Mouse (Mus musculus) testis, adult 2 months (tissue): ENCODE results near the gene Arl4a. TPM values are rescaled to one million over a fixed set of nuclear protein-coding genes. Genes with fewer than 3 reads are reported as not detected.

Source experiments
- H3K27ac ChIP-seq: fragments of 200-500 bp; 2 replicates; pipeline ENCODE4 v1.5.1; 2012; ENCODE audit warnings: low read depth, low read length; ENCODE audit not compliant: control insufficient read depth, insufficient read depth
- H3K27me3 ChIP-seq: fragments of 200-500 bp; 2 replicates; pipeline ENCODE4 v1.6.1; 2012; ENCODE audit warnings: mild to moderate bottlenecking, low read length, moderate library complexity; ENCODE audit not compliant: control insufficient read depth, insufficient read depth
- H3K36me3 ChIP-seq: fragments of 200-500 bp; 2 replicates; pipeline ENCODE4 v1.6.1; 2012; ENCODE audit warnings: mild to moderate bottlenecking, low read length; ENCODE audit not compliant: control insufficient read depth, insufficient read depth
- H3K4me1 ChIP-seq: fragments of 200-500 bp; 2 replicates; pipeline ENCODE4 v1.6.1; 2012; ENCODE audit warnings: low read length; ENCODE audit not compliant: control insufficient read depth, insufficient read depth
- H3K4me3 ChIP-seq: fragments of 200-500 bp; 2 replicates; pipeline ENCODE4 v1.5.1; 2012; ENCODE audit warnings: low read depth, mild to moderate bottlenecking, low read length, moderate library complexity, mixed read lengths; ENCODE audit not compliant: control insufficient read depth
- CTCF ChIP-seq: fragments of 200-500 bp; IDR thresholded peaks from 2 replicates; pipeline ENCODE4 v1.5.1; 2012; ENCODE audit warnings: low read depth, mild to moderate bottlenecking, inconsistent platforms, low read length, moderate library complexity; ENCODE audit not compliant: control insufficient read depth, insufficient read depth, insufficient replicate concordance
- POLR2A ChIP-seq: fragments of 200-500 bp; IDR thresholded peaks from 2 replicates; pipeline ENCODE4 v1.6.1; 2012; ENCODE audit warnings: low read depth, mild to moderate bottlenecking, inconsistent platforms, low read length, moderate library complexity; ENCODE audit not compliant: control insufficient read depth
- polyA plus RNA-seq: library from polyadenylated mRNA; depleted of rRNA; stranded (reverse); fragments of >200 nt; gene quantifications from 2 replicates; pipeline ENCODE4 v1.2.3, GENCODE M21; 2012

Arl4a gene
- polyA plus RNA-seq, 1 experiment = 255 TPM

DNA sequence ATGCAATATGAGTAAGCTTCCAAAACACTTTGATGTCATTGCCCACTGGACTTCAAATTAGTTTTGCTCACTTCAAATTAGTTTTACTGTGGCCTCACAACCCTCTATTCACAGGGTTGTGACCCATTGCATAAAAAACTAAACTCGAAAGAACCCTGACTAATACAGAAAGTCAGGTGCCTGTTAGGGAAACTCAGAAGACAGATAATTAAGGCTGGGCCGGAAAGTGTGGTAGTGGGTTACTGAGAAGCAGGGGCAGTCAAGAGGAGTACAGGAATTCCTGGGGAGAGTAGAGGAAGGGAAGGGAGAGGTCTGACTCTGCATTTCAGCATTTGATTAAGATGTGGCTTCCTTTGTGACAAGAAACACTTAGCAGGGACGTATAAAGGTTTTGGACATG, 29.4 kb downstream of the Arl4a start:
- H3K4me3 ChIP-seq = no peak overlapping the region
- TF ChIP-seq CTCF = no peak
- no peak for TF ChIP-seq POLR2A
- no peaks in the 10 kb centered on the region for H3K4me1 ChIP-seq
- no peaks in the 10 kb centered on the region for H3K27me3 ChIP-seq
- H3K27ac ChIP-seq = no peak overlapping the region
- no peaks in the 10 kb centered on the region for H3K36me3 ChIP-seq

DNA sequence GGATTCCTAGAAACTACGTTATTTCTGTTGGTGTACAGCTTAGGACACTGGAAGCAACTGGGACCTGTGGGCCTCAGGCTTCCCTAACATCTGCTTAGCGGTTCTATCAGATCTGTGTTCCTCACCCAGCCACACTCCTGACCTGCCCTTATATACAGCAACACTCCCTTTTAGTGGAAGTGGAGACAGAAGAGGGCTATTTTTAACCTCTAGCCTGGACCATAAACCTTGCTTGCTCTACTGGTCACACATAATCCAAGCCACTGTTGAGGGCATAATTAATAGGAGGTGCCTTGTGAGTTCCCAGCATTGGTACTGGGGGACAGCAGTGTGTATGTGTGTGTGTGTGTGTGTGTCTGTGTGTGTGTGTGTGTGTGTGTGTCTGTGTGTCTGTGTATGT, 33.1 kb downstream of the Arl4a start:
- Histone ChIP-seq H3K4me1 (no peaks in the 10 kb centered on the region), H3K4me3 (no peak overlapping the region), H3K27ac (no peak overlapping the region), H3K36me3 (no peaks in the 10 kb centered on the region), H3K27me3 (no peaks in the 10 kb centered on the region)
- TF ChIP-seq POLR2A (no peak), CTCF (no peak)

DNA sequence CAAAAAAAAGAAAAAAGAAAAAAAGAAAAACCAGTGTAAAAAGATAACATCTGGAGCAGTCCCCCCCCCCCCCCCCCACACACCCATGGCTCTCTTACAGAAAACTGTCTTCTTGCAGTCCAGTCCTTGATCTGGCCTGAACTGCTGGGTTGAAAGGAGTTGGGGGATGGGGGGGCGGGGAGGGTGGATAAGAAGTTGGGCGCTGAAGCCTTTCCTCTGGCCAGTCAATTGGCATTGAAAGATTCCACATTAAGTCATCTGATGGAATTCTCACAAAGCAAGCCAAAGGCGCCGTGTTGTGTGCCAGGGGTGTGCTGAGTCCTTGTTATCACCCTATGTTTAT, 39.0 kb downstream of the Arl4a start:
- H3K36me3 ChIP-seq = no peaks in the 10 kb centered on the region
- no peak overlapping the region for H3K27ac ChIP-seq
- H3K4me3 ChIP-seq = no peak overlapping the region
- TF ChIP-seq CTCF (no peak), POLR2A (no peak)
- H3K4me1 ChIP-seq = no peaks in the 10 kb centered on the region
- H3K27me3 ChIP-seq = no peaks in the 10 kb centered on the region

DNA sequence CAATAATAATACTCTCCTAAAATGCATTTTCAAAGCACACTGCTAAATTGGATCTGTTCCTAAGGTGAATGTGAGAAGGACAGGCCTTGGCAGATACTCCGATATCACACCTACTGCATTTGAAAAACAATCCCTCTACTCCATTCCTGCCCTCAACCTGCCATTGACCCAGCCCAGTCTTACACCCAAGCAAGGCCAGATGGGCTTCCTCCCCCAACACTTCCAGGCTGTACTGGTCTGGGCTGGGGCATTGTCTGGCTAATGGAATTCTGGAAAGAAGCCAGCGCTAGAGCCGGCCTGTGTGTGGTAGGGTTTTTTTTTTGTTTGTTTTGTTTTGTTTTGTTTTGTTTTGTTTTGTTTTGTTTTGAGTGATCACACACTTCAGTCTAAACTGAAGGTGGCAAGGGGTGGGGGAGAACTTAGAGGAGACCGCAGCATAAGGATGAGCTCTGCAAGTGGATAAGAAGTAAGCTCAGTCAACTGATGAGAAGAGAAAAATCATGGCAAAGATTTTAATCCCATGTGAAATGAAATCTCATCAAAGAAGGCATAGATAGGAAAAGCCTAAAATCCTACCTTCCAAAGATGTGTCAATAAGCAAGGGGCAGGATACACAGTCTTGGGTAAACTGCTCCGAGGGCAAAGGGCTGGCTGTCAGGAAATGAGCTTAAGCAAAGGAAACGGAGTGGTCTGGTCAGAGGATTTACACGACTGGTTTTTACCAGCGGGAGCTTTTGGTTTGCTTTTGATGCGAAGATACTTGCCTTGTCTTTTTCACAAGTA, 39.6 kb downstream of the Arl4a start:
- Histone ChIP-seq H3K4me3 (no peak overlapping the region), H3K27me3 (no peaks in the 10 kb centered on the region), H3K36me3 (no peaks in the 10 kb centered on the region), H3K4me1 (no peaks in the 10 kb centered on the region), H3K27ac (no peak overlapping the region)
- TF ChIP-seq CTCF (no peak), POLR2A (no peak)

DNA sequence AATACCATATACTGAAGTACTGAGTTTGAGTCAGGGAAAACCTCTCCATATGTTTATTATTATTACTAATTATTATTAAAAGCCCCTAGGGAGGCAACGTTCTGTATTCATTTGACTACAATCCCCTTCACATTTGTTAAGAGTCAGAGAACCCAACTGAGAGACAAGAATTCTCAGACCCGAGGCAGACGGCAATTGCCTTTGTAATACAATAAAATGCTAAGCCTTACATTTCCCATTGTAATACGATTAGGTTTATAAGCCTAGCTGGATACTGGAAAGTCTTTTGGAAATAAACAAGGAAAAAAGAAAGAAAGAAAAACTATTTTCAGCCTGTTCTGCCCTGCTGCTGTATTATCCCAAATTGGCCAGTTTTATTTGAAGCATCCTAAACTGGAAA, 40.2 kb downstream of the Arl4a start:
- no peak overlapping the region for H3K27ac ChIP-seq
- H3K4me1 ChIP-seq = no peaks in the 10 kb centered on the region
- H3K27me3 ChIP-seq = no peaks in the 10 kb centered on the region
- no peaks in the 10 kb centered on the region for H3K36me3 ChIP-seq
- TF ChIP-seq CTCF (no peak), POLR2A (no peak)
- no peak overlapping the region for H3K4me3 ChIP-seq

DNA sequence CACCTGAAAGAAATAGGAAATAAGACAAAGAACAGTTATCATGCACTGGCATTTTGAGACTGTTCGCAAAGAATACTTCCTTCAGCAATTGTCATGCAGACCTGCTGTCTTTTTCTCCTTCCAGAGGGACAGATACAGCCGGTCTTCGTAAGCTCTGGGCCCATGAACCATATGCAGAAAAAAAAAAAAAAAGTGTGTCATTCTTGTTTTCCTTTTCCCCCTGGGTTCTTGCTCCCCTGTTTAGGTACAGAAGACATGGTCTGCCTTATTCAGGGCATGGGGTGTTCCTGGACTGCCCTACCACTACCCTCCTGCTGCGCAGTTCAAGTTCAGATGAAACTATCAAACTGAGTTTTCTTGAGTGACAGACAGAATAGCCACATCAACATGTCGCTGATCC, 41.8 kb downstream of the Arl4a start:
- no peaks in the 10 kb centered on the region for H3K27me3 ChIP-seq
- no peak overlapping the region for H3K4me3 ChIP-seq
- H3K4me1 ChIP-seq = no peaks in the 10 kb centered on the region
- H3K36me3 ChIP-seq = no peaks in the 10 kb centered on the region
- no peak for TF ChIP-seq CTCF
- no peak for TF ChIP-seq POLR2A
- H3K27ac ChIP-seq = no peak overlapping the region

DNA sequence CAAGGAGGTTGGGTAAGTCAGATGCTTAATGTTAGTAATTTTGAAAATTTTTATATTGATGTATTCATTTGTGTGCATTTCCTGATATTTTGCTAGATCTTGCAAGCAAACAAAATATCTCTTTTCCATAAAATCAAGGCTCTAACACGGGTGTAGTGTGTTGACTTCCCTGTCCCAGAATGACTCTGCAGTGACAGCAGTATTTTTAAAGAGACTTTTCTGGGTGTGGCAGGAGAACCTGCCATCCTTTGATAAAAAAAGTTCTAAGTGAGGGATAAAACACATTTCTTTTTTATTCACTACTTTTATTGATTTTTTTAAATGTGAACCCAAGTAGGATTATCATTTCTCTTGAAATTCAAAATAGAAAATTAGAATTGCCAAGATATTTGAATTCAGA, 42.2 kb downstream of the Arl4a start:
- H3K4me3 ChIP-seq = no peak overlapping the region
- no peaks in the 10 kb centered on the region for H3K36me3 ChIP-seq
- no peaks in the 10 kb centered on the region for H3K4me1 ChIP-seq
- no peaks in the 10 kb centered on the region for H3K27me3 ChIP-seq
- TF ChIP-seq POLR2A (no peak), CTCF (no peak)
- no peak overlapping the region for H3K27ac ChIP-seq
